Mouse (Mus musculus) erythroblast, embryonic 14.5 days (primary cell): ENCODE measurements around the gene 4930469K13Rik.

Experiments used
- GATA1 ChIP-seq: IDR thresholded peaks from 2 replicates; pipeline ENCODE4 v1.6.1; 2012; ENCODE audit warnings: low read length, inconsistent platforms, mixed read lengths
- TAL1 ChIP-seq: IDR thresholded peaks from 3 replicates; pipeline ENCODE4 v1.6.1; 2012; ENCODE audit warnings: low read length, inconsistent platforms, mixed read lengths

- TF ChIP-seq TAL1 (no peak), GATA1 (no peak)
Observed at GRCm38 (mm10) chr11:33962178-33962577, 136.2 kb downstream of the 4930469K13Rik start.
